Mouse (Mus musculus): ENCODE results near the gene Vps9d1. TPM values are rescaled to one million over a fixed set of nuclear protein-coding genes. Genes with fewer than 3 reads are reported as not detected.
"Not testable (repeated sequence)": the region's sequence is repeated elsewhere in the genome, so short reads cannot be mapped to it uniquely, and the experiment has no call there.

The Vps9d1 gene
- polyA plus RNA-seq, 1 experiment from 2014 or later: 69.0 TPM

GRCm38 (mm10) chr8:123212321-123213117 lies 41.6 kb downstream of the Vps9d1 start, which contains the start of the genes Chmp1a and Spata33:
Chmp1a (minus strand) TSS chr8:123212763.
Spata33 (plus strand) TSS chr8:123212832.
- H3K27ac ChIP-seq (ENCODE audit: low read length): peak within 1 kb of the TSS; percentile 50
- peak within 1 kb of the TSS; percentile 98 for H3K4me2 ChIP-seq (ENCODE audit: low read length)
- no peaks in the 10 kb centered on the region for H3K9me3 ChIP-seq (replicated peaks; ENCODE audit: control insufficient read depth, low read length, poor library complexity, severe bottlenecking)
- ATAC-seq: peak; percentile 94
- 1% methylated on average over 73 of the region's 76 CpGs for WGBS
- H3K4me3 ChIP-seq (ENCODE audit: low read depth, low read length): peak within 1 kb of the TSS; percentile 63
- no peaks in the 10 kb centered on the region for H3K27me3 ChIP-seq (ENCODE audit: control insufficient read depth, insufficient read depth, low read depth, low read length)
- peak within 1 kb of the TSS; percentile 84 for H3K9ac ChIP-seq (ENCODE audit: low read depth, low read length)
- peaks cover 20% of the 10 kb centered on the region for H3K4me1 ChIP-seq (ENCODE audit: control insufficient read depth, insufficient read depth, low read length)
- H3K36me3 ChIP-seq (ENCODE audit: control insufficient read depth, insufficient read depth, low read length): peaks cover 10% of the 10 kb centered on the region

- 51% methylated on average over 10 of the region's 10 CpGs for WGBS
These were observed 42.3 kb downstream of the Vps9d1 start for GRCm38 (mm10) chr8:123211876-123212275.

GRCm38 (mm10) chr8:123203571-123203970 lies 50.6 kb downstream of the Vps9d1 start:
- H3K4me1 ChIP-seq (ENCODE audit: control insufficient read depth, insufficient read depth, low read length): no peaks in the 10 kb centered on the region
- no peak overlapping the region for H3K4me2 ChIP-seq (ENCODE audit: low read length)
- H3K9me3 ChIP-seq (replicated peaks; ENCODE audit: control insufficient read depth, low read length, poor library complexity, severe bottlenecking): no peaks in the 10 kb centered on the region
- no peak for ATAC-seq
- 90% methylated on average over 3 of the region's 3 CpGs for WGBS
- H3K9ac ChIP-seq (ENCODE audit: low read depth, low read length): no peak overlapping the region
- peaks cover 21% of the 10 kb centered on the region for H3K36me3 ChIP-seq (ENCODE audit: control insufficient read depth, insufficient read depth, low read length)
- H3K4me3 ChIP-seq (ENCODE audit: low read depth, low read length): no peak overlapping the region
- H3K27ac ChIP-seq (ENCODE audit: low read length): no peak overlapping the region
- peaks cover 3% of the 10 kb centered on the region; the same call in 1 of the 2 replicates for H3K27me3 ChIP-seq (ENCODE audit: control insufficient read depth, insufficient read depth, low read depth, low read length)

More at GRCm38 (mm10) chr8:123211876-123212275, 42.3 kb downstream of the Vps9d1 start:
- Histone ChIP-seq H3K36me3 (ENCODE audit: control insufficient read depth, insufficient read depth, low read length) (peaks cover 13% of the 10 kb centered on the region), H3K27me3 (ENCODE audit: control insufficient read depth, insufficient read depth, low read depth, low read length) (no peaks in the 10 kb centered on the region), H3K4me1 (ENCODE audit: control insufficient read depth, insufficient read depth, low read length) (peaks cover 20% of the 10 kb centered on the region), H3K4me3 (ENCODE audit: low read depth, low read length) (peak overlapping the region; percentile 63), H3K9ac (ENCODE audit: low read depth, low read length) (peak overlapping the region; percentile 84), H3K4me2 (ENCODE audit: low read length) (peak overlapping the region; percentile 98), H3K9me3 (replicated peaks; ENCODE audit: control insufficient read depth, low read length, poor library complexity, severe bottlenecking) (no peaks in the 10 kb centered on the region), H3K27ac (ENCODE audit: low read length) (0 out of 2 replicates have a peak overlapping the region, but pooled peaks have one; percentile 50)
- ATAC-seq: no peak

- H3K4me3 ChIP-seq (ENCODE audit: low read depth, low read length): no peak overlapping the region
- H3K36me3 ChIP-seq (ENCODE audit: control insufficient read depth, insufficient read depth, low read length): peaks cover 12% of the 10 kb centered on the region
- H3K4me2 ChIP-seq (ENCODE audit: low read length): no peak overlapping the region
- no peaks in the 10 kb centered on the region for H3K4me1 ChIP-seq (ENCODE audit: control insufficient read depth, insufficient read depth, low read length)
- no peak overlapping the region for H3K27ac ChIP-seq (ENCODE audit: low read length)
- H3K27me3 ChIP-seq (ENCODE audit: control insufficient read depth, insufficient read depth, low read depth, low read length): peaks cover 3% of the 10 kb centered on the region; the same call in 1 of the 2 replicates
- 25% methylated on average over 5 of the region's 5 CpGs for WGBS
- no peaks in the 10 kb centered on the region for H3K9me3 ChIP-seq (replicated peaks; ENCODE audit: control insufficient read depth, low read length, poor library complexity, severe bottlenecking)
- H3K9ac ChIP-seq (ENCODE audit: low read depth, low read length): no peak overlapping the region
- ATAC-seq: peak; percentile 39; the same call in 1 of the 2 replicates
These were observed 51.9 kb downstream of the Vps9d1 start for GRCm38 (mm10) chr8:123202288-123202687.

- Histone ChIP-seq H3K27ac (ENCODE audit: low read length) (no peak overlapping the region), H3K4me1 (ENCODE audit: control insufficient read depth, insufficient read depth, low read length) (no peaks in the 10 kb centered on the region), H3K9ac (ENCODE audit: low read depth, low read length) (no peak overlapping the region), H3K27me3 (ENCODE audit: control insufficient read depth, insufficient read depth, low read depth, low read length) (peaks cover 3% of the 10 kb centered on the region; the same call in 1 of the 2 replicates), H3K9me3 (replicated peaks; ENCODE audit: control insufficient read depth, low read length, poor library complexity, severe bottlenecking) (no peaks in the 10 kb centered on the region), H3K4me2 (ENCODE audit: low read length) (no peak overlapping the region), H3K4me3 (ENCODE audit: low read depth, low read length) (no peak overlapping the region), H3K36me3 (ENCODE audit: control insufficient read depth, insufficient read depth, low read length) (no peaks in the 10 kb centered on the region)
- 77% methylated on average over 14 of the region's 14 CpGs for WGBS
- no peak for ATAC-seq
These were observed 54.3 kb downstream of the Vps9d1 start for GRCm38 (mm10) chr8:123199864-123200263.

- ATAC-seq; H3K27ac ChIP-seq (ENCODE audit: low read length); H3K9ac ChIP-seq (ENCODE audit: low read depth, low read length); H3K9me3 ChIP-seq (replicated peaks; ENCODE audit: control insufficient read depth, low read length, poor library complexity, severe bottlenecking); H3K4me2 ChIP-seq (ENCODE audit: low read length); H3K4me3 ChIP-seq (ENCODE audit: low read depth, low read length); H3K27me3 ChIP-seq (ENCODE audit: control insufficient read depth, insufficient read depth, low read depth, low read length); H3K4me1 ChIP-seq (ENCODE audit: control insufficient read depth, insufficient read depth, low read length); H3K36me3 ChIP-seq (ENCODE audit: control insufficient read depth, insufficient read depth, low read length): not testable (repeated sequence)
- WGBS: 74% methylated on average over 5 of the region's 5 CpGs
These were observed 57.1 kb downstream of the Vps9d1 start for GRCm38 (mm10) chr8:123197016-123197415.

GRCm38 (mm10) chr8:123193771-123194170 lies 60.4 kb downstream of the Vps9d1 start:
- H3K36me3 ChIP-seq (ENCODE audit: control insufficient read depth, insufficient read depth, low read length): no peaks in the 10 kb centered on the region
- no peak overlapping the region for H3K4me2 ChIP-seq (ENCODE audit: low read length)
- H3K4me3 ChIP-seq (ENCODE audit: low read depth, low read length): no peak overlapping the region
- WGBS: 88% methylated on average over 9 of the region's 9 CpGs
- H3K9ac ChIP-seq (ENCODE audit: low read depth, low read length): no peak overlapping the region
- no peak for ATAC-seq
- no peaks in the 10 kb centered on the region for H3K27me3 ChIP-seq (ENCODE audit: control insufficient read depth, insufficient read depth, low read depth, low read length)
- H3K27ac ChIP-seq (ENCODE audit: low read length): no peak overlapping the region
- H3K4me1 ChIP-seq (ENCODE audit: control insufficient read depth, insufficient read depth, low read length): no peaks in the 10 kb centered on the region
- no peaks in the 10 kb centered on the region for H3K9me3 ChIP-seq (replicated peaks; ENCODE audit: control insufficient read depth, low read length, poor library complexity, severe bottlenecking)
